Mouse (Mus musculus) olfactory bulb, adult 2 months (tissue): ENCODE results near the gene Pdap1.

Source experiments
- CTCF ChIP-seq: fragments of 200-500 bp; IDR thresholded peaks from 2 replicates; pipeline ENCODE4 v1.5.1; 2012; ENCODE audit warnings: low read depth, mild to moderate bottlenecking, low read length, moderate library complexity; ENCODE audit not compliant: insufficient read depth
- POLR2A ChIP-seq: fragments of 200-500 bp; IDR thresholded peaks from 2 replicates; pipeline ENCODE4 v1.6.1; 2012; ENCODE audit warnings: mild to moderate bottlenecking, low read depth, low read length, moderate library complexity; ENCODE audit not compliant: insufficient read depth

GRCm38 (mm10) chr5:145161361-145161760 lies 21.3 kb upstream of the Pdap1 start:
- no peak for TF ChIP-seq CTCF
- no peak for TF ChIP-seq POLR2A
